Mouse (Mus musculus) lung, postnatal 0 days (tissue): ENCODE results near the gene Lhpp.

Experiments
- CTCF ChIP-seq: IDR thresholded peaks from 2 replicates; pipeline ENCODE4 v1.5.1; 2016; ENCODE audit warnings: antibody characterized with exemption, mild to moderate bottlenecking
- EP300 ChIP-seq: IDR thresholded peaks from 2 replicates; pipeline ENCODE4 v1.6.1; 2016; ENCODE audit warnings: antibody characterized with exemption, mild to moderate bottlenecking, control low read depth

DNA sequence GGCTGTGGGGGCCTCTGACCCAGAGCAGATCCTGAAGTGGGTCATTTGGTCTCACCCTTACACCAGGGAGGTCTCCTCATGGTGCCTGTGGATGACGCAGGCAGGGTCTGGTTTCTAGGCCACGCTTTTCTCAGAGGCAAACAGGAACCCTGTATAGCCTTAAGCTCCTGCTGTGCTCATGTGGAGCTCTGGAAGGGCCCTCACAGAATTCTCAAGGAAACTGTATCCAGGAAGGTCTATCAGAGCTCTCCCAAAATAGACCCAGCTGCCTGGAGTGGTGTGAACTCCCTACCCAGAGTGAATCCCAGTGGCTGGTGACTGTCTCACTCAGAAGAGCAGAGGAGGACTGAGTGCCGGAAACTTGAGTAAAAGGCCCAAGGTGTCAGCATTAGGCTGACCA lies 44.0 kb downstream of the Lhpp start:
- TF ChIP-seq EP300 (no peak), CTCF (no peak)
